In genomic region chr8:80817065-80817464, GRCm38 (mm10) we compare ENCODE assay signal across 20 mouse cellular contexts.
DNase-seq lines count a peak whose midpoint lies in the region; ATAC-seq and TF ChIP-seq lines count a peak whose summit lies in the region.
"Had no signal": no experiment of that assay in that cellular context is flagged by ENCODE, and none has a peak within 500 bp of the region (broad histone marks: within the 10 kb centered on the region; RNA-seq: fewer than 3 reads in every experiment).

No protein-coding gene starts in this region.

- ATAC-seq in hindbrain, postnatal 0 days: no peak
- ATAC-seq in hindbrain, embryonic 14.5 days (ENCODE audit: low FRiP score): no peak
- ATAC-seq in stomach, postnatal 0 days (ENCODE audit: low FRiP score, low TSS enrichment): no peak
- ATAC-seq: midbrain, embryonic 15.5 days had no signal

- no peak overlapping the region for H3K4me3 ChIP-seq in hindbrain, postnatal 0 days (ENCODE audit: low read length)
- H3K4me3 ChIP-seq in hindbrain, embryonic 14.5 days (replicated peaks; ENCODE audit: low read length): no peak overlapping the region
- no peak overlapping the region for H3K4me3 ChIP-seq in lung, adult 2 months (replicated peaks; ENCODE audit: extremely low read depth, low read depth, low read length)
- H3K4me3 ChIP-seq in ES-Bruce4 (ENCODE audit: low read depth, low read length): no peak overlapping the region
- no peak overlapping the region for H3K4me3 ChIP-seq in stomach, postnatal 0 days (ENCODE audit: low read depth, low read length)
- H3K4me3 ChIP-seq: forebrain, embryonic 12.5 days; hindbrain, embryonic 15.5 days; limb, embryonic 10.5 days; midbrain, embryonic 15.5 days; neural tube, embryonic 15.5 days; stomach, embryonic 15.5 days had no signal

- no peak overlapping the region for H3K4me2 ChIP-seq in hindbrain, postnatal 0 days (ENCODE audit: low read depth, low read length)
- no peak overlapping the region for H3K4me2 ChIP-seq in hindbrain, embryonic 14.5 days (replicated peaks)
- H3K4me2 ChIP-seq in stomach, postnatal 0 days (replicated peaks; ENCODE audit: low read depth): no peak overlapping the region
- H3K4me2 ChIP-seq: forebrain, embryonic 12.5 days; hindbrain, embryonic 15.5 days; midbrain, embryonic 15.5 days; neural tube, embryonic 15.5 days; stomach, embryonic 15.5 days had no signal

- TF ChIP-seq CTCF in hindbrain, postnatal 0 days (IDR thresholded peaks at IDR 0.05; ENCODE audit: low read depth): 0 out of 2 replicates have a peak, but pooled peaks have one; percentile 13
- TF ChIP-seq CTCF in lung, adult 2 months (IDR thresholded peaks at IDR 0.05; ENCODE audit: insufficient read depth, low read length): peak; percentile 23; the same call in 1 of the 2 replicates
- TF ChIP-seq CTCF in ES-Bruce4 (IDR thresholded peaks at IDR 0.05; ENCODE audit: low read depth, low read length): peak; percentile 20
- peak; percentile 39 for TF ChIP-seq CTCF in stomach, postnatal 0 days (IDR thresholded peaks at IDR 0.05; ENCODE audit: low read depth)

- TF ChIP-seq EP300 in ES-Bruce4 (IDR thresholded peaks at IDR 0.05; ENCODE audit: insufficient read depth, low read depth, low read length): no peak
- TF ChIP-seq EP300 in stomach, postnatal 0 days (optimal IDR thresholded peaks at IDR 0.05): no peak

- H3K36me3 ChIP-seq in hindbrain, postnatal 0 days (ENCODE audit: insufficient read depth, low read length): no peaks in the 10 kb centered on the region
- no peaks in the 10 kb centered on the region for H3K36me3 ChIP-seq in hindbrain, embryonic 14.5 days (replicated peaks; ENCODE audit: control insufficient read depth, insufficient read depth)
- H3K36me3 ChIP-seq in ES-Bruce4 (ENCODE audit: control insufficient read depth, insufficient read depth, low read length, poor library complexity, severe bottlenecking): peaks cover 33% of the 10 kb centered on the region
- H3K36me3 ChIP-seq in stomach, postnatal 0 days (ENCODE audit: control insufficient read depth, insufficient read depth, low read length): no peaks in the 10 kb centered on the region
- H3K36me3 ChIP-seq: forebrain, embryonic 12.5 days; hindbrain, embryonic 15.5 days; limb, embryonic 10.5 days; midbrain, embryonic 15.5 days; neural tube, embryonic 15.5 days; stomach, embryonic 15.5 days had no signal

- WGBS in hindbrain, postnatal 0 days: 77% methylated on average over 2 of the region's 2 CpGs
- WGBS in hindbrain, embryonic 14.5 days: 87% methylated on average over 2 of the region's 2 CpGs
- 81% methylated on average over 2 of the region's 2 CpGs for WGBS in lung, adult 2 months
- 75% methylated on average over 2 of the region's 2 CpGs for WGBS in stomach, postnatal 0 days

- no peak overlapping the region for H3K9ac ChIP-seq in hindbrain, postnatal 0 days (replicated peaks; ENCODE audit: low read length)
- H3K9ac ChIP-seq in hindbrain, embryonic 14.5 days: no peak overlapping the region
- no peak overlapping the region for H3K9ac ChIP-seq in ES-Bruce4 (ENCODE audit: low read depth, poor library complexity, severe bottlenecking)
- no peak overlapping the region for H3K9ac ChIP-seq in stomach, postnatal 0 days (ENCODE audit: low read length)
- H3K9ac ChIP-seq: forebrain, embryonic 12.5 days; hindbrain, embryonic 15.5 days; midbrain, embryonic 15.5 days; neural tube, embryonic 15.5 days; stomach, embryonic 15.5 days had no signal

- no peaks in the 10 kb centered on the region for H3K27me3 ChIP-seq in hindbrain, postnatal 0 days (ENCODE audit: insufficient read depth, low read length)
- no peaks in the 10 kb centered on the region for H3K27me3 ChIP-seq in hindbrain, embryonic 14.5 days (ENCODE audit: control insufficient read depth, insufficient read depth, low read length)
- H3K27me3 ChIP-seq in ES-Bruce4 (ENCODE audit: control insufficient read depth, insufficient read depth, low read length, poor library complexity, severe bottlenecking): no peaks in the 10 kb centered on the region
- H3K27me3 ChIP-seq in stomach, postnatal 0 days (ENCODE audit: control insufficient read depth, insufficient read depth, low read length): no peaks in the 10 kb centered on the region
- H3K27me3 ChIP-seq: forebrain, embryonic 12.5 days; hindbrain, embryonic 15.5 days; midbrain, embryonic 15.5 days; neural tube, embryonic 15.5 days; stomach, embryonic 15.5 days had no signal

- H3K9me3 ChIP-seq in hindbrain, postnatal 0 days (ENCODE audit: low read length): no peaks in the 10 kb centered on the region
- no peaks in the 10 kb centered on the region for H3K9me3 ChIP-seq in hindbrain, embryonic 14.5 days (ENCODE audit: control insufficient read depth, low read length)
- no peaks in the 10 kb centered on the region for H3K9me3 ChIP-seq in ES-Bruce4 (replicated peaks; ENCODE audit: control insufficient read depth, insufficient read depth, low read length, poor library complexity, severe bottlenecking)
- no peaks in the 10 kb centered on the region for H3K9me3 ChIP-seq in stomach, postnatal 0 days (ENCODE audit: control insufficient read depth, low read length)
- H3K9me3 ChIP-seq: forebrain, embryonic 12.5 days; hindbrain, embryonic 15.5 days; limb, embryonic 10.5 days; midbrain, embryonic 15.5 days; neural tube, embryonic 15.5 days; stomach, embryonic 15.5 days had no signal

- no peak overlapping the region for H3K27ac ChIP-seq in hindbrain, postnatal 0 days
- H3K27ac ChIP-seq in hindbrain, embryonic 14.5 days: no peak overlapping the region
- H3K27ac ChIP-seq in ES-Bruce4 (ENCODE audit: insufficient read depth, low read length): no peak overlapping the region
- H3K27ac ChIP-seq in stomach, postnatal 0 days (replicated peaks): 0 out of 2 replicates have a peak overlapping the region, but pooled peaks have one; percentile 18
- H3K27ac ChIP-seq: forebrain, embryonic 12.5 days; hindbrain, embryonic 15.5 days; limb, embryonic 10.5 days; midbrain, embryonic 15.5 days; neural tube, embryonic 15.5 days; stomach, embryonic 15.5 days had no signal

- no peak for DNase-seq in hindbrain, postnatal 0 days (ENCODE audit: low spot score)
- no peak for DNase-seq in hindbrain, embryonic 14.5 days (ENCODE audit: low spot score)
- DNase-seq in lung, adult 2 months: no peak
- no peak for DNase-seq in lung, postnatal 25 days (ENCODE audit: low spot score)
- no peak for DNase-seq in stomach, postnatal 0 days (ENCODE audit: low spot score)
- no peak for DNase-seq in adrenal gland, postnatal 14 days
- DNase-seq: adrenal gland, adult 2 months; cerebellum, adult 8-10 months; heart, postnatal 36 days; kidney, adult 8-10 months; kidney, postnatal 36 days; layer of hippocampus, adult 9-11 months; lung, postnatal 36 days had no signal

- peaks cover 10% of the 10 kb centered on the region; the same call in 1 of the 2 replicates for H3K4me1 ChIP-seq in hindbrain, postnatal 0 days (ENCODE audit: insufficient read depth, low read length)
- H3K4me1 ChIP-seq in hindbrain, embryonic 14.5 days (replicated peaks; ENCODE audit: control insufficient read depth, insufficient read depth, low read length): peaks cover 8% of the 10 kb centered on the region
- peaks cover 18% of the 10 kb centered on the region for H3K4me1 ChIP-seq in lung, adult 2 months (ENCODE audit: control insufficient read depth, insufficient read depth, low read length)
- no peaks in the 10 kb centered on the region for H3K4me1 ChIP-seq in ES-Bruce4 (ENCODE audit: control insufficient read depth, insufficient read depth, low read length)
- H3K4me1 ChIP-seq in stomach, postnatal 0 days (replicated peaks; ENCODE audit: control insufficient read depth, insufficient read depth): peaks cover 10% of the 10 kb centered on the region

- TF ChIP-seq POLR2A in lung, adult 2 months (IDR thresholded peaks at IDR 0.05; ENCODE audit: borderline replicate concordance, extremely low read depth, low read depth, low read length): no peak
- no peak for TF ChIP-seq POLR2A in ES-Bruce4 (IDR thresholded peaks at IDR 0.05; ENCODE audit: insufficient read depth, low read length)
